Comparison of ENCODE assay signal across 10 mouse cellular contexts in genomic region chr3:88619113-88620097, GRCm38 (mm10). TPM values are rescaled to one million over a fixed set of nuclear protein-coding genes. Genes with fewer than 3 reads are reported as not detected.
DNase-seq lines count a peak whose midpoint lies in the region; ATAC-seq and TF ChIP-seq lines count a peak whose summit lies in the region.
"Had no signal": no experiment of that assay in that cellular context is flagged by ENCODE, and none has a peak within 500 bp of the region (broad histone marks: within the 10 kb centered on the region; RNA-seq: fewer than 3 reads in every experiment).

No protein-coding gene starts in this region.

- no peak overlapping the region for H3K4me3 ChIP-seq in lung, adult 2 months (replicated peaks; ENCODE audit: extremely low read depth, low read depth, low read length)
- peak overlapping the region; percentile 93; the same call in 1 of the 2 replicates for H3K4me3 ChIP-seq in heart, embryonic 13.5 days
- no peak overlapping the region for H3K4me3 ChIP-seq in liver, embryonic 12.5 days

- peak overlapping the region; percentile 98 for H3K9ac ChIP-seq in heart, embryonic 13.5 days
- no peak overlapping the region for H3K9ac ChIP-seq in liver, embryonic 12.5 days

- peak overlapping the region; percentile 73 for H3K4me2 ChIP-seq in heart, embryonic 13.5 days
- H3K4me2 ChIP-seq in liver, embryonic 12.5 days = no peak overlapping the region

- DNase-seq in cerebellum, postnatal 4 days (ENCODE audit: low spot score in 2 of 2) = no peak
- DNase-seq in lung, postnatal 10 days = peak; percentile 20
- DNase-seq in lung, adult 2 months = no peak
- DNase-seq in ovary, adult 18-20 months (ENCODE audit: low spot score) = no peak
- no peak for DNase-seq in layer of hippocampus, adult 8-10 months (ENCODE audit: low spot score in 2 of 2)
- DNase-seq: adrenal gland, postnatal 36 days had no signal

- H3K4me1 ChIP-seq in lung, adult 2 months (ENCODE audit: control insufficient read depth, insufficient read depth, low read length) = peaks cover 19% of the 10 kb centered on the region
- peaks cover 81% of the 10 kb centered on the region for H3K4me1 ChIP-seq in heart, embryonic 13.5 days
- peaks cover 70% of the 10 kb centered on the region for H3K4me1 ChIP-seq in liver, embryonic 12.5 days

- no peaks in the 10 kb centered on the region for H3K36me3 ChIP-seq in heart, embryonic 13.5 days
- H3K36me3 ChIP-seq in liver, embryonic 12.5 days = no peaks in the 10 kb centered on the region

- WGBS in lung, adult 2 months = 55% methylated on average over 9 of the region's 9 CpGs
- 40% methylated on average over 9 of the region's 9 CpGs for WGBS in heart, embryonic 13.5 days
- WGBS in liver, embryonic 12.5 days (ENCODE audit: insufficient replicate concordance) = 44% methylated on average over 9 of the region's 9 CpGs

- TF ChIP-seq POLR2A in lung, adult 2 months (IDR thresholded peaks at IDR 0.05; ENCODE audit: borderline replicate concordance, extremely low read depth, low read depth, low read length) = no peak

- TF ChIP-seq CTCF in lung, adult 2 months (IDR thresholded peaks at IDR 0.05; ENCODE audit: insufficient read depth, low read length) = no peak

- H3K9me3 ChIP-seq in heart, embryonic 13.5 days = no peaks in the 10 kb centered on the region
- no peaks in the 10 kb centered on the region for H3K9me3 ChIP-seq in liver, embryonic 12.5 days (replicated peaks)

- H3K27ac ChIP-seq in heart, embryonic 13.5 days (replicated peaks) = peak overlapping the region; percentile 99
- H3K27ac ChIP-seq in liver, embryonic 12.5 days = peak overlapping the region; percentile 17; the same call in 1 of the 2 replicates

- 0 out of 2 replicates have a peak, but pooled peaks have one; percentile 17 for ATAC-seq in cerebellum, adult (ENCODE audit: insufficient number of reproducible peaks, low FRiP score, low TSS enrichment)
- ATAC-seq in heart, embryonic 13.5 days (ENCODE audit: extremely low read depth, insufficient number of reproducible peaks, low FRiP score, low TSS enrichment) = no peak
- ATAC-seq in liver, embryonic 12.5 days = no peak
- ATAC-seq: forebrain, embryonic 14.5 days had no signal

- no peaks in the 10 kb centered on the region for H3K27me3 ChIP-seq in heart, embryonic 13.5 days (replicated peaks)
- H3K27me3 ChIP-seq in liver, embryonic 12.5 days (replicated peaks) = no peaks in the 10 kb centered on the region; the same call in 1 of the 2 replicates

RNA-seq across cellular contexts. Expression of gene Arhgef2, which starts 13.6 kb away (rescaled TPM):
- polyA plus RNA-seq in lung, adult 2 months (2012; rRNA removed) = 186 and 233 TPM in 2 replicates
- polyA plus RNA-seq in heart, embryonic 13.5 days (2015; fragmentation: Nextera tagmentation; extraction: Ambion mirVana) = 73.1 and 73.4 TPM in 2 replicates
- polyA plus RNA-seq in liver, embryonic 12.5 days (2016; fragmentation: Nextera tagmentation; extraction: Ambion mirVana) = 30.5 and 33.0 TPM in 2 replicates
- total RNA-seq in layer of hippocampus, adult 8-10 months (2022) = 100 to 1,000 TPM; 210 to 272 (median 257) TPM

RNA-seq across cellular contexts. Expression of gene Rxfp4, which starts 33.5 kb away (rescaled TPM):
- polyA plus RNA-seq in lung, adult 2 months (2012; rRNA removed) = 0.41 and 0.76 TPM in 2 replicates
- polyA plus RNA-seq in heart, embryonic 13.5 days (2015; fragmentation: Nextera tagmentation; extraction: Ambion mirVana) = not detected in 2 replicates
- not detected in 2 replicates for polyA plus RNA-seq in liver, embryonic 12.5 days (2016; fragmentation: Nextera tagmentation; extraction: Ambion mirVana)
- not detected for total RNA-seq in layer of hippocampus, adult 8-10 months (2022)
- total RNA-seq: adrenal gland, postnatal 36 days had no signal
- polyA plus RNA-seq: forebrain, embryonic 14.5 days had no signal

RNA-seq across cellular contexts. Expression of gene Ssr2, which starts 43.7 kb away (rescaled TPM):
- 139 and 188 TPM in 2 replicates for polyA plus RNA-seq in lung, adult 2 months (2012; rRNA removed)
- polyA plus RNA-seq in heart, embryonic 13.5 days (2015; fragmentation: Nextera tagmentation; extraction: Ambion mirVana) = 173 and 202 TPM in 2 replicates
- polyA plus RNA-seq in liver, embryonic 12.5 days (2016; fragmentation: Nextera tagmentation; extraction: Ambion mirVana) = 172 and 177 TPM in 2 replicates
- 10 to 100 TPM; 86.4 to 96.0 (median 90.1) TPM for total RNA-seq in layer of hippocampus, adult 8-10 months (2022)
